Mouse (Mus musculus) CH12.LX (cell line): ENCODE measurements around the gene Pald1. TPM values are rescaled to one million over a fixed set of nuclear protein-coding genes. Genes with fewer than 3 reads are reported as not detected.
A peak's percentile ranks its signal among the peaks of the same experiment; 100 is the strongest.

ENCODE experiments used
- DNase-seq: peaks from one replicate; pipeline ENCODE4 v3.0.0-alpha.2; 2013; ENCODE audit errors: extremely low read depth
- H3K27ac ChIP-seq: 2 replicates; pipeline ENCODE4 v1.5.1; 2012; ENCODE audit warnings: low read depth, mild to moderate bottlenecking, control low read depth, moderate library complexity; ENCODE audit not compliant: insufficient read depth
- H3K27me3 ChIP-seq: replicated peaks from 2 replicates; pipeline ENCODE3; 2012; ENCODE audit warnings: inconsistent platforms
- H3K36me3 ChIP-seq, 2 experiments: replicated peaks in 1 of 2; 2 replicates each; pipeline versions ENCODE3 to v1.6.1; 2012; ENCODE audit warnings: inconsistent platforms in 1 of 2, low read length in 1 of 2, mild to moderate bottlenecking in 1 of 2, mixed read lengths in 1 of 2, moderate library complexity in 1 of 2; ENCODE audit not compliant: control insufficient read depth in 1 of 2, insufficient read depth in 1 of 2
- H3K4me1 ChIP-seq, 2 experiments: 2 replicates each; pipeline ENCODE4 v1.6.1; 2012; ENCODE audit warnings: inconsistent platforms in 1 of 2, moderate library complexity in 1 of 2; ENCODE audit not compliant: insufficient read depth in 2 of 2, control insufficient read depth in 1 of 2
- H3K4me2 ChIP-seq: 2 replicates; pipeline ENCODE4 v1.6.1; 2012; ENCODE audit warnings: low read depth, mild to moderate bottlenecking, control low read depth; ENCODE audit not compliant: poor library complexity, insufficient read depth, severe bottlenecking
- H3K4me3 ChIP-seq, 3 experiments: fragments of 150-350 bp in 1 of 3; sonication (generic) in 1 of 3; replicated peaks in 1 of 3; 2 replicates each; pipeline versions ENCODE3 to v1.5.1; 2011 to 2012; ENCODE audit warnings: low read depth in 2 of 3, low read length in 2 of 3, mild to moderate bottlenecking in 2 of 3, moderate library complexity in 2 of 3, control low read depth in 1 of 3, improper control_type of control experiment in 1 of 3, inconsistent platforms in 1 of 3, mixed read lengths in 1 of 3; ENCODE audit not compliant: poor library complexity in 1 of 3
- H3K79me2 ChIP-seq: replicated peaks from 2 replicates; pipeline ENCODE4 v1.6.1; 2012; ENCODE audit warnings: mild to moderate bottlenecking, moderate library complexity; ENCODE audit not compliant: control insufficient read depth, poor library complexity, insufficient read depth, severe bottlenecking; ENCODE audit errors: extremely low read depth
- H3K9ac ChIP-seq: 2 replicates; pipeline ENCODE4 v1.6.1; 2012; ENCODE audit warnings: low read depth, mild to moderate bottlenecking, control low read depth, moderate library complexity; ENCODE audit not compliant: insufficient read depth
- H3K9me3 ChIP-seq: replicated peaks from 2 replicates; pipeline ENCODE3; 2012; ENCODE audit warnings: low read length, inconsistent platforms, mixed read lengths
- CTCF ChIP-seq, 2 experiments: IDR thresholded peaks in 1 of 2; conservative IDR thresholded peaks in 1 of 2; 2 replicates each; pipeline ENCODE4 v1.5.1; 2011 to 2012; ENCODE audit warnings: low read depth in 2 of 2, low read length in 2 of 2, improper control_type of control experiment in 1 of 2, inconsistent platforms in 1 of 2, mild to moderate bottlenecking in 1 of 2, moderate library complexity in 1 of 2
- EP300 ChIP-seq: IDR thresholded peaks from 2 replicates; pipeline ENCODE4 v1.6.1; 2011; ENCODE audit warnings: low read length, improper control_type of control experiment
- JUND ChIP-seq: conservative IDR thresholded peaks from 2 replicates; pipeline ENCODE4 v1.6.1; 2011; ENCODE audit warnings: low read depth, low read length, improper control_type of control experiment
- MAX ChIP-seq: IDR thresholded peaks from 2 replicates; pipeline ENCODE4 v1.6.1; 2011; ENCODE audit warnings: low read length, improper control_type of control experiment
- MEF2A ChIP-seq: IDR thresholded peaks from 2 replicates; pipeline ENCODE4 v1.6.1; 2014; ENCODE audit warnings: low read depth, mild to moderate bottlenecking, inconsistent platforms, low read length, improper control_type of control experiment, borderline replicate concordance
- MYC ChIP-seq: IDR thresholded peaks from 2 replicates; pipeline ENCODE4 v1.6.1; 2011; ENCODE audit warnings: low read depth, mild to moderate bottlenecking, improper control_type of control experiment, low read length
- NELFE ChIP-seq: IDR thresholded peaks from 2 replicates; pipeline ENCODE4 v1.6.1; 2011; ENCODE audit warnings: low read depth, low read length, improper control_type of control experiment
- NRF1 ChIP-seq: IDR thresholded peaks from 2 replicates; pipeline ENCODE4 v1.6.1; 2014; ENCODE audit warnings: low read depth, mild to moderate bottlenecking, inconsistent platforms, low read length, improper control_type of control experiment, moderate library complexity
- POLR2A ChIP-seq: IDR thresholded peaks from 2 replicates; pipeline ENCODE4 v1.6.1; 2011; ENCODE audit warnings: low read depth, mild to moderate bottlenecking, improper control_type of control experiment, low read length
- POLR2AphosphoS2 ChIP-seq: IDR thresholded peaks from 2 replicates; pipeline ENCODE4 v1.6.1; 2011; ENCODE audit warnings: low read depth, low read length, improper control_type of control experiment
- RAD21 ChIP-seq: IDR thresholded peaks from 2 replicates; pipeline ENCODE4 v1.6.1; 2011; ENCODE audit warnings: low read depth, mild to moderate bottlenecking, low read length, improper control_type of control experiment, moderate library complexity
- SMC3 ChIP-seq: IDR thresholded peaks from 2 replicates; pipeline ENCODE4 v1.6.1; 2011; ENCODE audit warnings: low read depth, low read length, improper control_type of control experiment
- UBTF ChIP-seq: IDR thresholded peaks from 2 replicates; pipeline ENCODE4 v1.6.1; 2012; ENCODE audit warnings: low read depth, mild to moderate bottlenecking, inconsistent platforms, low read length, improper control_type of control experiment, moderate library complexity
- ZKSCAN1 ChIP-seq: IDR thresholded peaks from 2 replicates; pipeline ENCODE4 v1.6.1; 2012; ENCODE audit warnings: low read depth, inconsistent platforms, low read length, improper control_type of control experiment, borderline replicate concordance
- ZMIZ1 ChIP-seq: IDR thresholded peaks from 2 replicates; pipeline ENCODE4 v1.6.1; 2012; ENCODE audit warnings: low read depth, mild to moderate bottlenecking, inconsistent platforms, low read length, improper control_type of control experiment
- ZNF384 ChIP-seq: IDR thresholded peaks from 2 replicates; pipeline ENCODE4 v1.6.1; 2012; ENCODE audit warnings: low read depth, low read length, improper control_type of control experiment, inconsistent platforms
- dilution Hi-C: fragments of 300-500 bp; cut with MboI; formaldehyde crosslinking; loops from 2 replicates; pipeline ENCODE4 v1.14.3; 2020; ENCODE audit warnings: low sequenced_read_pairs; ENCODE audit not compliant: extremely low pct_unique_long_range_greater_than_20kb, extremely low pct_ligation_motif_present
- in situ Hi-C: fragments of 300-500 bp; cut with MboI; formaldehyde crosslinking; loops from 3 replicates; pipeline ENCODE4 v1.14.3; 2019; ENCODE audit warnings: low sequenced_read_pairs, low pct_ligation_motif_present, low pct_unique_long_range_greater_than_20kb, mixed read lengths
- polyA plus RNA-seq: library from polyadenylated mRNA; unstranded; fragments of >175 nt; gene quantifications from 2 replicates; pipeline ENCODE4 v1.2.1, GENCODE M21; 2012; ENCODE audit warnings: low read depth; ENCODE audit not compliant: insufficient read length
- total RNA-seq, 2 experiments: library from RNA; depleted of rRNA; stranded (reverse); fragments of 300-350 nt in 1 of 2; fragments of >200 nt in 1 of 2; gene quantifications; 2 replicates each; pipeline ENCODE4 v1.2.3; 2012 to 2014

Gene Pald1
- total and polyA plus RNA-seq, 3 experiments, result 1.5 to 2.0 (median 1.5) TPM

DNA sequence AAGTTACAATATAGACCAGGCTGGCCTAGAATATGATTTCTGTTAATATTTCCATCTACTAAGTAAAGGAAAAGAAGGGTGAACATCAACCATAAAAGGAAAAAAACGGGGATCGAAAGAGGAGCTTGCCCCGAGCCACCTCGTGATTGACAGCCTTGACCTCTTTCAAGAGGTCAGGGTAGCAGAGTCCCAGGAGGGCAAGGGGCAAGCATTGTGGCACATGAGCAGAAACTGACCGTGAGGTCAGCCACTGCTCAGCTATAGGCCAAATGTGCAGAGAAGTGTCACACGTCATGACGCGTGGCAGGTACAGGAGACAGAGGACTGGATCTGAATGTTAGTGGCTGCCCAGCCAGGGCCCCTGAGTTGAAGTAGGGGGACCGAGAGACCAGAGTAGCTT lies 43.1 kb downstream of the Pald1 start:
- in situ Hi-C loops (loop anchor here (25.0 kb wide), 1 partner anchor 322 kb away; no protein-coding TSS in a partner anchor), dilution Hi-C loops (no loop called here)
- Histone ChIP-seq H3K4me3 (no peak overlapping the region), H3K9ac (no peak overlapping the region), H3K36me3 (peaks cover 0 to 2% of the 10 kb centered on the region in 2 experiments), H3K27ac (no peak overlapping the region), H3K4me1 (peaks cover 9 to 17% of the 10 kb centered on the region in 2 experiments; a peak in 3 of 4 replicates), H3K79me2 (no peaks in the 10 kb centered on the region), H3K27me3 (no peaks in the 10 kb centered on the region), H3K9me3 (no peaks in the 10 kb centered on the region), H3K4me2 (no peak overlapping the region)
- TF ChIP-seq JUND, result no peak
- no peak for TF ChIP-seq UBTF
- TF ChIP-seq MYC, result no peak
- TF ChIP-seq NRF1, result no peak
- no peak for TF ChIP-seq SMC3
- TF ChIP-seq POLR2A, result no peak
- no peak for TF ChIP-seq MAX
- DNase-seq, result no peak

DNA sequence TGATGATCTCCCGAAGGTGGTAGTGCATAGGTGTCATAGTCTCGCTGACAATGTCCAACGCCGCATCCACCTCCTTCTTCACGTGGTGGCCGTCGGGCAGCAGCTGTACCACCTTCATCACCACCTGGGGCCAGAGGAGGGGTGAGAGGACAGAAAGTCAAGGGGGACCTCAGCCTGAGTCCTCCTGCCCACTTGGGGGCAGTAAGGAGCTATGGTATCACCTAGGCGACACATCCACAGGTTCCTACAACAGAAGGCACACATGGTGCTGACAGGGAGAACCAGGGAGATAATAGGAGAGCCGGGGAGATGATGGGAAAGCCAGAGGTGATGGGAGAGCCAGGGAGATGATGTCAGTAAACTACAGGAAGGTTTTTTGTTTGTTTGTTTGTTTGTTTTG lies 44.1 kb downstream of the Pald1 start:
- Histone ChIP-seq H3K27me3 (no peaks in the 10 kb centered on the region), H3K36me3 (peaks cover 0 to 2% of the 10 kb centered on the region in 2 experiments), H3K4me3 (no peak overlapping the region), H3K4me2 (no peak overlapping the region), H3K4me1 (peaks cover 9 to 17% of the 10 kb centered on the region in 2 experiments; a peak in 3 of 4 replicates), H3K27ac (no peak overlapping the region), H3K9me3 (no peaks in the 10 kb centered on the region), H3K9ac (no peak overlapping the region), H3K79me2 (no peaks in the 10 kb centered on the region)
- dilution Hi-C loops (no loop called here), in situ Hi-C loops (loop anchor here (5.0 to 25.0 kb wide), 2 partner anchors 48 to 323 kb away; no protein-coding TSS in a partner anchor)
- peak; percentile 29 for DNase-seq
- TF ChIP-seq CTCF (conservative IDR thresholded peaks at IDR 0.05 in 1 of 2, IDR thresholded peaks at IDR 0.05 in 1 of 2; ENCODE audit: low read depth in 2 of 2, low read length in 2 of 2) (peak in 1 of 2 experiments; percentile 55; a peak in 2 of 4 replicates), ZMIZ1 (no peak)

DNA sequence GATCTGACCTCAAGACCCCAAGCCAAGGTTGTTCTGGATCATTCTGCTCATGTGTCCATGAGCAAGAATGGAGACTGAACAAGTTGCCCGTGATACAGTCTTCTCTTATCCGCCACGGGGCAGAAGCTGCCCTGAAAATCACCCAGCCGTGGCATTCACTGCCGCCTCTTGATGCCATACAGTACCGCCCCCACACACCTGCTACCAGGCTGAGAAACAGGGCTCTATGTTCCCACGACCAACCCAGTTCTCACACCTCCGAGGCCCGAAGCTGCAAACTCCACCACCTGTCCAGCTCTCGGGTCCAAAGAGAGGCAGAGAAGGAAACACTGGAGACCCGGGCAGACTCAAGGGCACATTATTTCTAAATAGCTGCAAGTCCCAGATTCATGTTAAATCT lies 45.7 kb downstream of the Pald1 start:
- H3K4me3 ChIP-seq, result no peak overlapping the region
- no peak overlapping the region for H3K4me2 ChIP-seq
- dilution Hi-C loops (no loop called here), in situ Hi-C loops (loop anchor here (5.0 to 25.0 kb wide), 2 partner anchors 50 to 325 kb away; no protein-coding TSS in a partner anchor)
- H3K79me2 ChIP-seq, result no peaks in the 10 kb centered on the region
- H3K27ac ChIP-seq, result no peak overlapping the region
- H3K36me3 ChIP-seq, result peaks cover 0 to 2% of the 10 kb centered on the region in 2 experiments
- H3K4me1 ChIP-seq, result peaks cover 4 to 11% of the 10 kb centered on the region in 2 experiments; a peak in 2 of 4 replicates
- no peak for DNase-seq
- H3K9ac ChIP-seq, result no peak overlapping the region
- peaks cover 6% of the 10 kb centered on the region for H3K9me3 ChIP-seq
- H3K27me3 ChIP-seq, result no peaks in the 10 kb centered on the region
- TF ChIP-seq NELFE, result no peak
- no peak for TF ChIP-seq RAD21
- TF ChIP-seq ZKSCAN1, result no peak
- no peak for TF ChIP-seq ZNF384
- no peak for TF ChIP-seq POLR2AphosphoS2
- no peak for TF ChIP-seq ZMIZ1
- no peak for TF ChIP-seq POLR2A
- no peak for TF ChIP-seq MEF2A
- TF ChIP-seq EP300, result no peak
- TF ChIP-seq, all 38 proteins: peak for 0
